Mouse (Mus musculus): ENCODE results near the gene Ubp1.

The Ubp1 gene

GRCm38 (mm10) chr9:114011203-114011602 is 80.5 kb downstream of the Ubp1 start:
- DNase-seq (ENCODE audit: extremely low spot score, low read depth, low spot score) = no peak

GRCm38 (mm10) chr9:114014034-114014433 is 83.3 kb downstream of the Ubp1 start:
- DNase-seq (ENCODE audit: extremely low spot score, low read depth, low spot score) = no peak

GRCm38 (mm10) chr9:114015724-114016123 is 85.0 kb downstream of the Ubp1 start:
- DNase-seq (ENCODE audit: extremely low spot score, low read depth, low spot score) = no peak

GRCm38 (mm10) chr9:114016402-114016801 is 85.7 kb downstream of the Ubp1 start:
- DNase-seq (ENCODE audit: extremely low spot score, low read depth, low spot score) = no peak

GRCm38 (mm10) chr9:114019012-114019762 is 88.5 kb downstream of the Ubp1 start:
- no peak for DNase-seq (ENCODE audit: extremely low spot score, low read depth, low spot score)

- no peak for DNase-seq (ENCODE audit: extremely low spot score, low read depth, low spot score)
These were observed 91.4 kb downstream of the Ubp1 start for GRCm38 (mm10) chr9:114022141-114022540.

GRCm38 (mm10) chr9:114025182-114025581 is 94.4 kb downstream of the Ubp1 start:
- DNase-seq (ENCODE audit: extremely low spot score, low read depth, low spot score) = no peak

- peak; percentile 63 for DNase-seq (ENCODE audit: extremely low spot score, low read depth, low spot score)
These were observed 95.1 kb downstream of the Ubp1 start for GRCm38 (mm10) chr9:114025846-114026245.

GRCm38 (mm10) chr9:114026261-114026934 is 95.7 kb downstream of the Ubp1 start:
- DNase-seq (ENCODE audit: extremely low spot score, low read depth, low spot score) = peak; percentile 10

Data from hindlimb bud, embryonic 11.5 days (tissue).